Mouse (Mus musculus) mesoderm, embryonic 11.5 days (tissue): ENCODE measurements around the gene Trim16.

Source experiments
- DNase-seq: peaks from one replicate; pipeline ENCODE4 v3.0.0-alpha.2; 2012; ENCODE audit warnings: low read depth, low spot score

Gene Trim16

GRCm38 (mm10) chr11:62891763-62892162 lies 71.7 kb downstream of the Trim16 start:
- DNase-seq, result no peak
